Mouse (Mus musculus) liver, adult 2 months (tissue): Measurements from ENCODE around the gene Naa15. TPM values are rescaled to one million over a fixed set of nuclear protein-coding genes. Genes with fewer than 3 reads are reported as not detected.
"Not testable (repeated sequence)": the region's sequence is repeated elsewhere in the genome, so short reads cannot be mapped to it uniquely, and the experiment has no call there.

Experiments
- DNase-seq: peaks from one replicate; pipeline ENCODE4 v3.0.0-alpha.2; 2011; ENCODE audit warnings: low read depth, low spot score; ENCODE audit errors: extremely low read depth
- H3K27ac ChIP-seq: fragments of 200-500 bp; replicated peaks from 2 replicates; pipeline ENCODE4 v1.5.1; 2012; ENCODE audit warnings: low read depth, mild to moderate bottlenecking, control low read depth, inconsistent platforms, low read length; ENCODE audit not compliant: insufficient read depth
- H3K27me3 ChIP-seq: fragments of 200-500 bp; 2 replicates; pipeline ENCODE4 v1.6.1; 2012; ENCODE audit warnings: mild to moderate bottlenecking, moderate library complexity, low read length, inconsistent platforms; ENCODE audit not compliant: control insufficient read depth, insufficient read depth
- H3K36me3 ChIP-seq: fragments of 200-500 bp; 2 replicates; pipeline ENCODE4 v1.6.1; 2012; ENCODE audit warnings: low read length, inconsistent platforms; ENCODE audit not compliant: control insufficient read depth, insufficient read depth
- H3K4me1 ChIP-seq: fragments of 200-500 bp; 2 replicates; pipeline ENCODE4 v1.6.1; 2011; ENCODE audit warnings: low read length; ENCODE audit not compliant: control insufficient read depth, insufficient read depth
- H3K4me3 ChIP-seq: fragments of 200-500 bp; 2 replicates; pipeline ENCODE4 v1.5.1; 2011; ENCODE audit warnings: low read depth, mild to moderate bottlenecking, control low read depth, low read length, moderate library complexity; ENCODE audit not compliant: insufficient read depth
- H3K79me2 ChIP-seq: fragments of 200-500 bp; 2 replicates; pipeline ENCODE4 v1.6.1; 2012; ENCODE audit warnings: inconsistent platforms, mild to moderate bottlenecking, low read length, moderate library complexity; ENCODE audit not compliant: control insufficient read depth, insufficient read depth
- H3K9ac ChIP-seq: fragments of 200-500 bp; 2 replicates; pipeline ENCODE4 v1.6.1; 2012; ENCODE audit warnings: low read depth, mild to moderate bottlenecking, control low read depth, inconsistent platforms, low read length
- CTCF ChIP-seq: fragments of 200-500 bp; IDR thresholded peaks from 2 replicates; pipeline ENCODE4 v1.5.1; 2011; ENCODE audit warnings: low read depth, low read length, control low read depth
- POLR2A ChIP-seq: fragments of 200-500 bp; IDR thresholded peaks from 2 replicates; pipeline ENCODE4 v1.6.1; 2011; ENCODE audit warnings: low read length, control low read depth; ENCODE audit not compliant: insufficient read depth; ENCODE audit errors: extremely low read depth
- WGBS: fragments of 180-500 bp; shearing (Covaris S2); methylation state at CpG from one replicate; pipeline ENCODE4 v1.1.7; 2018; 5-methylcytosine and 5-hydroxymethylcytosine counted together
- polyA plus RNA-seq: library from polyadenylated mRNA; depleted of rRNA; stranded (reverse); fragments of >200 nt; gene quantifications from 2 replicates; pipeline ENCODE4 v1.2.3, GENCODE M21; 2012
- total RNA-seq: library from RNA; depleted of rRNA; stranded (reverse); fragments of >200 nt; gene quantifications from 2 replicates; pipeline ENCODE4 v1.2.3, GENCODE M21; 2014

Gene Naa15
- total and polyA plus RNA-seq, 2 experiments, result 2.0 to 14.8 TPM

DNA sequence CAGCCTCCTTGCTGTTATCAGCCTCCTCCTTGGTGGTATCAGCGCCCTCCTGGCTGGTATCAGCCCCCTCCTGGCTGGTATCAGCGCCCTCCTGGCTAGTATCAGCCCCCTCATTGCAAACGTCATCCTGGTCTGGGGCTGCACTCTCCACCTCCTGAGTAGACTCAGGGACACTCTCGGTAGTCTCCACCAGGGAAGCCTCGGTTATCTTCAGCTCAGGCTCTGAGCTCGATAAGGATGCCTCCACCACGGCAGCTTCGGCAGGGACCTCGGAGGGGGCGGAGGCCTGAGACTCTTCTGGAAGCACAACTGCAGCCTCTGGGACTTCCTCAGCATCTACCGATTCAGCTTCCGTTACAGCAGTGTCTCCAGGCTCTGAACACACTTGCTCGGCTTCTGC, 26.0 kb upstream of the Naa15 start:
- Histone ChIP-seq H3K36me3 (no peaks in the 10 kb centered on the region), H3K27ac (no peak overlapping the region), H3K4me3 (no peak overlapping the region), H3K4me1 (no peaks in the 10 kb centered on the region), H3K27me3 (no peaks in the 10 kb centered on the region), H3K79me2 (no peaks in the 10 kb centered on the region), H3K9ac (no peak overlapping the region)
- 42% methylated on average over 13 of the region's 13 CpGs for WGBS
- TF ChIP-seq POLR2A, result no peak
- TF ChIP-seq CTCF, result no peak
- no peak for DNase-seq

DNA sequence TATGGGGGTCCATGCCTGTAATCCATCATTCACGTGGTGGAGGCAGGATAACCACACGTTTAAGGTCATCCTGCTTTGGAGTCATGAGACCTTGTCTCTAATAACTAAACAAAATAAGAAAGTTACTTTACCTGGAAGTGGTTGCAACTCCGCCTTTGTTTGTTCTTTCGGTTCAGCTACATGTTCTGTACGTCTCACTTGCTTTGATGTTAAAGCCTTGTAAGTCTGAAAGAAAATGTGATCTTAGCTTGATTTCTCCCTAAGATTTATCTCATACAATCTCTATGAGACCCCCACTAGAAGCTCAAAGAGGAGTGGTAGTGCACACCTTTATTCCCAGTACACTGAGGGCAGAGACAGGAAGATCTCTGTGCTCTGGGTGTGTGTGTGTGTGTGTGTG, 23.9 kb upstream of the Naa15 start:
- TF ChIP-seq POLR2A (no peak), CTCF (no peak)
- Histone ChIP-seq H3K27me3 (no peaks in the 10 kb centered on the region; the same call in 1 of the 2 replicates), H3K36me3 (no peaks in the 10 kb centered on the region), H3K79me2 (no peaks in the 10 kb centered on the region), H3K4me1 (no peaks in the 10 kb centered on the region), H3K4me3 (no peak overlapping the region), H3K27ac (no peak overlapping the region), H3K9ac (no peak overlapping the region)
- 84% methylated on average over 5 of the region's 5 CpGs for WGBS
- no peak for DNase-seq

DNA sequence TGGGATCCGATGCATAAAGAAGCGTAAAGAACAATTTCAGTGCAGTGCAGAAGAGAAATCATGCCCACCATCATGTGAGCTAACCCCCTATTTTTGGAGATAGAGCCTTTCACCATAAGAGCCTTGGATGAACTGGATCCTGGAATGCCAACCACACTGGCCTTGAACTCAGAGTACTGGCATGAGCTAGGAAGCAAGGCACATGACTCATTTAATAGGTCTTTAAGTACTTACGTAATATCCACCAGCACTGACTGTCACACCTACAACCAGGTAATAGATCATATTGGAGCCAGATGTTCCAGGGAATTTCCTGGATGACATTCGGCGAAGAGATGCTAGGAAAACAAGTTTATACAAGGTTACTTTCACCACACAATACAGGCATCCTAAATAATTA, 23.4 kb upstream of the Naa15 start:
- Histone ChIP-seq H3K9ac (no peak overlapping the region), H3K27me3 (no peaks in the 10 kb centered on the region; the same call in 1 of the 2 replicates), H3K36me3 (no peaks in the 10 kb centered on the region), H3K4me1 (no peaks in the 10 kb centered on the region), H3K79me2 (no peaks in the 10 kb centered on the region), H3K4me3 (no peak overlapping the region), H3K27ac (no peak overlapping the region)
- TF ChIP-seq POLR2A (no peak), CTCF (no peak)
- DNase-seq, result no peak
- WGBS, result 88% methylated on average over 5 of the region's 5 CpGs

DNA sequence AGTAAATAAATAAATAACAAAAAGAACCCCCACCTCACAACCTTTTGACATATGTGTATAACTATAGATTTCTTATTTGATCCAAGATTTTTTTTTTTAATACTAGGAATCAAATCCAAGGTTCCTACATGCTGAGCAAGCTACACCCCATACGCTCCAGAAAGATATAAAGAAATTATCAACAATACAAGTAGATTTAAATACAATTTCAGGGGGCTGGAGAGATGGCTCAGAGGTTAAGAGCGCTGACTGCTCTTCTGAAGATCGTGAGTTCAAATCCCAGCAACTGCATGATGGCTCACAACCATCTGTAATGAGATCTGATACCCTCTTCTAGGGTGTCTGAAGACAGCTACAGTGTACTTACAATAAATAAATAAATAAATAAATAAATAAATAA, 21.9 kb upstream of the Naa15 start:
- H3K27me3 ChIP-seq, H3K27ac ChIP-seq, H3K9ac ChIP-seq, DNase-seq, H3K36me3 ChIP-seq, H3K4me3 ChIP-seq, H3K79me2 ChIP-seq, H3K4me1 ChIP-seq: not testable (repeated sequence)
- 96% methylated on average over 3 of the region's 3 CpGs for WGBS

DNA sequence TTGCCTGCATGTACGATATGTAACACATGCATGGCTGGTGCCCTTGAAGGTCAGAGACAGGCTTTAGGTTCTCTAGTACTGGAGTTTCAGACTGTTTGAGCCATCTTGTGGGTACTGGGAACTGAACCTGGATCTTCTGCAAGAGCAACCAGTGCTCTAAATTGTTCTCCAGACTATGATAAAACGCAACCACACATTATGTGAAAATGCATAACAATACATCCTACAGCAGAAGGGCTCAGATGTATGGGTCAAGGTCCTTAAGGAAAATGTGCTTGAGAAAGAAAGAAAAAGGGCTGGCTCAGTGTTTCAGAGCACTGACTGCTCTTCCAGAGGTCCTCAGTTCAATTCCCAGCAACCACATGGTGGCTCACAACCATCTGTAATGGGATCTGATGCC, 21.3 kb upstream of the Naa15 start:
- WGBS, result 94% methylated on average over 2 of the region's 2 CpGs
- no peaks in the 10 kb centered on the region for H3K79me2 ChIP-seq
- H3K27ac ChIP-seq, result no peak overlapping the region
- no peaks in the 10 kb centered on the region for H3K36me3 ChIP-seq
- H3K9ac ChIP-seq, result no peak overlapping the region
- no peak overlapping the region for H3K4me3 ChIP-seq
- H3K4me1 ChIP-seq, result no peaks in the 10 kb centered on the region; the same call in 1 of the 2 replicates
- DNase-seq, result no peak
- no peaks in the 10 kb centered on the region; the same call in 1 of the 2 replicates for H3K27me3 ChIP-seq
- TF ChIP-seq POLR2A (no peak), CTCF (no peak)

DNA sequence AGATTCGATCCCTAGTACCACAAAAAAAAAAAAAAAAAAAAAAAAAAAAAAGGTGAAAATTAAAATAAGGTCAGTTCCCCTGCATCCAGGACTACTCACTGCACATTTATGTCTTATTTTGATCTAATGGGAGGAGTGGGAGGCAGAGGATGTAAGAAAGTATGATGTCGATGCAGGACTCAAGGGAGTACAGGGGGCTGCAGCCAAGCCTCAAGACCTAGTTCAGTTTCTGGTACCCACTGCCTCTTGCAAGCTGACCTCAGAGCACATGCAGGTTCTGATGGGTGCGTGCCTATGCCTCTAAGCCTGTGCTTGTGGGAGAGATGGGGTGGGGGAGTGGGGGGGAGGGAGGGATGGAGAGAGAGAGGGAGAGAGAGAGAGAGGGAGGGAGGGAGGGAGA, 20.1 kb upstream of the Naa15 start:
- whole genome bisulfite sequencing, result 94% methylated on average over 3 of the region's 3 CpGs
- H3K36me3 ChIP-seq, result no peaks in the 10 kb centered on the region
- no peak overlapping the region for H3K27ac ChIP-seq
- DNase-seq, result no peak
- no peak for TF ChIP-seq POLR2A
- no peak for TF ChIP-seq CTCF
- no peaks in the 10 kb centered on the region; the same call in 1 of the 2 replicates for H3K4me1 ChIP-seq
- no peak overlapping the region for H3K4me3 ChIP-seq
- H3K27me3 ChIP-seq, result no peaks in the 10 kb centered on the region; the same call in 1 of the 2 replicates
- no peak overlapping the region for H3K9ac ChIP-seq
- H3K79me2 ChIP-seq, result no peaks in the 10 kb centered on the region
